Mouse (Mus musculus) erythroblast, embryonic 14.5 days (primary cell): Measurements from ENCODE around the gene Strap.

Experiments used
- GATA1 ChIP-seq: IDR thresholded peaks from 2 replicates; pipeline ENCODE4 v1.6.1; 2012; ENCODE audit warnings: low read length, inconsistent platforms, mixed read lengths
- TAL1 ChIP-seq: IDR thresholded peaks from 3 replicates; pipeline ENCODE4 v1.6.1; 2012; ENCODE audit warnings: low read length, inconsistent platforms, mixed read lengths

DNA sequence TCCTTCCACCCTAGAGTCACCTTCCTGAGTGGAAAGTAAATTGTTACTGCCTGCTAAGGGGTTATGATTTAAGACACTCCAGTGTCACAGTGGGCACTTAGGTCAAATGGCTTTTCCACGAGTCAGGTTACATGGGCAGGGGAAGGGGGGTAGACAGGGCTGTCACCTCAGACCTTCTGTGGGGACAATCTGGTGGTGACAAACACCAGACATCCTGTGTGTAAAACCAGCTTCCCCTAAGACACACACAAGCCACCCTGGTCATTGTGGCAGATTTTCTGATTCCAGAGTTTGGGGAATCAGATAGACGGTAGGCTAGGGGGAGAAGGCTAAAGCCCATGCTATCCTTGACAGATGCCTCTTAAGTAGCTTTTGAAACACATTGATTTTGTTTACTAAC, 60.6 kb downstream of the Strap start:
- TF ChIP-seq GATA1 = no peak
- TF ChIP-seq TAL1 = no peak
